Mouse (Mus musculus) heart, adult 18-20 months (tissue): ENCODE data around the gene Vps29. TPM values are rescaled to one million over a fixed set of nuclear protein-coding genes. Genes with fewer than 3 reads are reported as not detected.

ENCODE experiments used
- DNase-seq, 2 experiments: peaks; one replicate each; pipeline ENCODE4 v3.0.0; 2021 to 2022; ENCODE audit warnings: mixed read lengths in 1 of 2
- total RNA-seq, 2 experiments: library from RNA; stranded (reverse); gene quantifications; 2 replicates each; pipeline ENCODE4 v1.2.3; 2021

The Vps29 gene
- total RNA-seq, 2 experiments from 2014 or later: 99.3 to 111 TPM

GRCm38 (mm10) chr5:122336554-122337294 lies 17.4 kb upstream of the Vps29 start:
- DNase-seq: no peak

DNA sequence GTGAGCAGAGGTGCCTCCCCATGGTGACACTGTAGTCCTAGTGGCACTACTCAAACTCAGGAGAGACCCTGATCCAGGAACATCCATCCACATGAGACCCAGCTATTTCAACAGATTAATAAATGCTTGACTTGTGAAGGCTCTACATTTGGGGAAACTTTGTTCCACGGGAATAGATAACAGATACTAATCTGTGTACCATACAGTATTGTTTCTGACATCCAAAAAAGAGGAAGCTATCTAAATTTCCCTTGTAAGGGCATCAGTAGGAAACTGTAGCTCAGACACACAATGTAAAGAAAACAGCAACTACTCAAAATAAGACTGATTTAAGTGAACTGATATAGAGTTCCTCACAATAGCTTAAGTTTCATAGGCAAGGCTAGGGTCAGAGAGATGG lies 11.3 kb upstream of the Vps29 start:
- DNase-seq: no peak

- DNase-seq: no peak
Measured at GRCm38 (mm10) chr5:122343768-122344167, 10.4 kb upstream of the Vps29 start.

DNA sequence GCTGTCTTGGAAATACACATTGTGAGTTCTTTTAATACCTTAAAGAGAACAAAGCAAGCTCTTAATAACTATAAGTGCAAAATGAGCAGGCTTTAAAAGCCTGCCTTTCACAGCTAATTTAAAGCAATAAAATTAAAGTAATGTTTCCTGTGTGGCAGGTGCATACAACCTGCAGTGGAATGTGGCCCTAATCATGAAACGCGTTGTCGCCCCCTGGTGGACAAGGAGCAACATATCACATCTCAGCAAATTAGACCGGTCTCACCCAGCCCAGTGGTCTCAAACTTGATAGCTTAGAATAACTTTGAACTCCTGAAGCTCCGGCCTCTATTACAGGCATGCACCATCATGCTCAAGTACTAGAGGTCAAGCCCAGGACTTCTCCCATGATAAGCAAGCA lies 9.9 kb upstream of the Vps29 start:
- DNase-seq: peak; percentile 67 to 90

- no peak for DNase-seq
Measured at GRCm38 (mm10) chr5:122345777-122346176, 8.4 kb upstream of the Vps29 start.

- no peak for DNase-seq
Measured at GRCm38 (mm10) chr5:122354492-122355067, 411 bp downstream of the Vps29 start.

- DNase-seq: peak in 1 of 2 experiments; percentile 30
Measured at GRCm38 (mm10) chr5:122371591-122372191, 17.5 kb downstream of the Vps29 start, which contains the start of gene Gpn3. Gene Gpn3, plus strand, starts transcription at chr5:122371876.

DNA sequence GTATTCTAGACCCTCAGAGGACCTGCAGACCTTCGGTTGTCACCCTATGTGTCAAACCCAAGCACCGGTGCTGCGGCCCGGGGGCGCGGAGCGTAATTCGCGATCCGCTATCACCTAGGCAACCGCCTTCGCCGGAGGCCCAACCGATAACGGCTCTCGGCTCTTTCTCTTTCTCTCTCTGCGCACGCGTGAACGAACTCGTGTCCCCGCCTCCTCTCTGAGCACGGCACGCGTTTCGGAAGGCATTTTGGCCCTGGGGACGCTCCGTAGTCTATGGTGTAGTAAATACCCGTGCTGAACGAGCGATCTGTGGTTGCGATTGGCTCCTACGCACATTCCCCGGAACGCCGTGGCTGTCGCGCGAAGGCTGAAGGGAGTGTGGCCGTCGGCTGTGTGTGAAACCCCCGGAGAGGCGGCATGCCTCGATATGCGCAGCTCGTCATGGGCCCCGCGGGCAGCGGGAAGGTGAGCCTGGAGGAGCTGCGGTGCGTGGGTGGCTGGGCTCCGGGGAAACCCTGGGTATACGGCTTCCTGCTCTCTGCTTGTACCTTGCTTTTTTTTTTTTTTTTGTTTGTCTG lies 18.1 kb downstream of the Vps29 start, which contains the start of gene Fam216a:
Gene Fam216a, minus strand, starts transcription at position 173 of the 578 bp plus-strand sequence.
- DNase-seq: peak; percentile 99 to 100

DNA sequence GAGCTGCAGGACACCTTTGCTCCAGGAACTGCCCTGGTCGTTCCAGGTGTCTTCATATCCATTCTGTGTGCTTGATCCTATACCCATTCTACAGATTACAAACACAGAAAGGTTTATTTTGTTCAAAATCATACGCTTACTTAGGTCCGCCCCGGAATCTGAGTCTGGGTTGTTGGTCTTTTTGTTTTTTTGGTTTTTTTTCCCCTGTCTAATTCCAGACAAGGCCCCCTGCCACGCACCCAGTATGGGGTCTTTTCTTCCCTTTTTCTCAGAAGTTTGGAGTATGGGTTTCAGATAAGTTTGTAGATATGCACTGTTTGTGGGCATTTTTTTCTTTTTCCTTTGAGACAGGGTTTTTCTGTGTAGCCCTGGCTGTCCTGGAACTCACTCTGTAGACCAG lies 18.7 kb downstream of the Vps29 start:
- no peak for DNase-seq

DNA sequence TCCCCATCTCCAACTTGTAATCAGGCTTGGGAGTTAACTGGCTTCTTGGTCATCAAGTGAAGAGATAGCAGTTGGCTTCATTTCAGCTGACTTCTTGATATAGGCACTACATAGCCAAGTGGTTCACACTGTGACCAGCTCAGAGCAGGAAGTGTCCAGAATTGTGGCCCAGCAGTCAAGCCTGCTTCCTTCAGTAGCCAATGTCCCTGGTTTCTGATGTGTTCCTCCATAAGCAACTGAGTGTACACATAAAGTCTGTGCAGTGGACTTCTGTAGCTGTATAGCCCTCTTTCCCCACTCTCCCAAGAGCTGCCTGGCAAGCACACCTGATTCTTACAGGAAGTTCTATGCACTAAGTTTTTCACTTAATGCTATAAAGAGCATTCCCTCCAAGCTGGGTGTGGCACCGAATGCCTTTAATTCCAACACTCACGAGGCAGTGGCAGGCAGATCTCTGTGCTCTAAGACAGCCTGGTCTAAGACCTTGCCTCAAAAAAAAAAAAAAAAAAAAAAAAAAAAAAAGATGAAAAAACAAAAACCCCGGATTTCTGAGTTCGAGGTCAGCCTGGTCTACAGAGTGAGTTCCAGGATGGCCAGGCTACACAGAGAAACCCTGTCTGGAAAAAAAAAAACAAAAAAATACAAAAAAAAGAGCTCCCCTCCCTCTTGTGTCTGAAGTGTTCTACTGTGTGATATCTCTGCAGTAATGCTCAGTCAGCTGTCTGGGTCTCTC lies 23.1 kb downstream of the Vps29 start:
- no peak for DNase-seq

GRCm38 (mm10) chr5:122378171-122378570 lies 24.0 kb downstream of the Vps29 start:
- no peak for DNase-seq

GRCm38 (mm10) chr5:122379374-122380155 lies 25.4 kb downstream of the Vps29 start:
- peak; percentile 68 to 80 for DNase-seq

GRCm38 (mm10) chr5:122390006-122390405 lies 35.8 kb downstream of the Vps29 start:
- DNase-seq: no peak

- DNase-seq: no peak
Measured at GRCm38 (mm10) chr5:122390671-122391070, 36.5 kb downstream of the Vps29 start.

DNA sequence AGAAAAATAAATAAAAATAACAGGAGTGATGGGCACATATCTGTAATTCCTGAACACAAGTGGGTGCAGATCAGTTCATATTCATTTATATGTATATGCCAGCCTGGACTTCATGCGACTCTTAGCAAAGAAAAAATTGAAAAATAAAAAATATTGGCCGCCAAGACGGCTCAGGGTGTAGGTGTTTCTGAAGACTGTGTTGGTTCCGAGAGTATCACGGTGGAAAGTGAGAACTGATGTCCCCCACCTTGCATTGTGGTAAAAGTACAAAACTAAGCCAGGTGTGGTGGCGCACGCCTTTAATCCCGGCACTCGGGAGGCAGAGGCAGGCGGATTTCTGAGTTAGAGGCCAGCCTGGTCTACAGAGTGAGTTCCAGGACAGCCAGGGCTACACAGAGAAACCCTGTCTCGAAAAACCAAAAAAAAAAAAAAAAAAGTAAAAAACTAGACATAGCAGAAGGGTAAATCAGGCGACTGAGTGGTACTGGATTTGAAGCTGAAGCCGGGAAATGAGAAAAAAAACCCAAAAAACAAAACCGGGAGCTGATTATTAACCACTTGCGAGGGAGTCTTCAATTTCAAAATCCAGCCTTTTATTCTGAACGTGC lies 37.1 kb downstream of the Vps29 start:
- no peak for DNase-seq

DNA sequence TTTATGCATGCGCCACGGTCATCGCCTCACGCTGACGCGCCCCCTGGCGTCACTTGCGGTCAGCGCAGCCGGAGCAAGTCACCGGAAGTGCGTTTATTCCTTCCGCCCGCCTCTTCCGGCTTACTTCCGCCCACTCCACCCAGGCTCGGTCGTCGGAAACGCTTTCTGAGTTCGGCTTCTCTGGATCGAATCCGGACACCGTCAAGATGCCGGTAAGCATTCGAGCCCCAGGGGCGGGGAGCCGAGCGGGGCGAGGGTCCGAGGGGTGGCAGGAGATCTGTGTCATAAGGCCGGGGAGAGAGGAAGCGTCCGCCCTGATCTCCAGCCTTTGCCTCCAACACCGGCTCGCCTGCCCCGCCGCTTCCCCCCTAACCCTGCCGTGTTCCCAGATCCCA lies 37.6 kb downstream of the Vps29 start, which contains the start of gene Arpc3:
Gene Arpc3, plus strand, starts transcription at position 93 of the 395 bp plus-strand sequence.
- peak; percentile 92 to 94 for DNase-seq

DNA sequence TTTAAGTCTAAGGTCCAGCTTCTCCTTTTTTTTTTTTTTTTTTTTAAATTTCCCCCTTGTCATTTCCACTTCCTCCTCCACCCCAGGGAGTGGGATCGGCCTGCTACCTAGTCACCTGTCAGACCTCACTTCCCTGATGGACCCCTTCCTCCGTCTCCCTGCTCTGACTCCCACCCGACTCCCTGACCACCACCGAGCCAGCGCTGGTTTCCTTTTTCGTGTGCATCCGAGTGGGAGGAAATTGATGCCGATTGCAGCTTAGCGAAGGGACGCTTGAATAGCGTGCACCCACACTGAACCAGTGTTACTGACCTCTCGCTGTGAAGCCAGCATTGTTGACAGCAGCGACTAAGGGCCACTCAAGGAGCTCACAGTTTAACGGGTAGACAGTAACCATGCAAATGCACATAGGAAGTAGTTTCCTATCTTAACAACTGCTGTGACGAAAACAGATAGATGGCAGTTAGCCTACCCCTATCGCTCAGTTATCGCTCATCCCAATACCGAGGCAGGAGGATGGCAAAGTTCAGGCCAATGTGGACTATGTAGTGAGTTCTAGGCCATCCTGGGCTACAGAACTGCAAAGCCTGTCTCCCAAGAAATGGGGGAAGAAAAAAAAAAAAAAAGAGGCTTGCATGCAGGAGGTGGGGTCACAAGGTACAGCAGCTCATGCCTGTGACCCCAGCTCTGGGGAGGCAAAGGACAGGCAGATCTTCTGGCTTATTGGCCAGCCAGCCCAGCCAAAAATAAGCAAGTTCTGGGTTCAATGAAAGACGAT lies 38.2 kb downstream of the Vps29 start:
- peak; percentile 36 to 63 for DNase-seq

DNA sequence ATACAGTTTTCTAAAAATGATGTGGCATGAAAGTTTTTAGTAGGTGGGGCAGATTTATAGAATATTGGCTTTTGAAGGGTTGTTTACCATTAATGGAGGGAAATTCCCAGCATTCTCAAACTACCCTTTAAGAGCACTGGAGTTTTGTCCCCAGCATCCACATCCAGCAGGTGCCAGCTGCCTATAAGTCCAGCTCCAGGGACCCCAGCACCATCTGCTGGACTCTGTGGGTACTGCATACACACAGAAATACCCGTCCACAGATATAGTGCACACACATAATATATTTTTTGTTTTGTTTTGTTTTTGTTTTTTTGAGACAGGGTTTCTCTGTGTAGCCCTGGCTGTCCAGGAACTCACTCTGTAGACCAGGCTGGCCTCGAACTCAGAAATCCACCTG lies 39.7 kb downstream of the Vps29 start:
- peak; percentile 60 to 77 for DNase-seq

DNA sequence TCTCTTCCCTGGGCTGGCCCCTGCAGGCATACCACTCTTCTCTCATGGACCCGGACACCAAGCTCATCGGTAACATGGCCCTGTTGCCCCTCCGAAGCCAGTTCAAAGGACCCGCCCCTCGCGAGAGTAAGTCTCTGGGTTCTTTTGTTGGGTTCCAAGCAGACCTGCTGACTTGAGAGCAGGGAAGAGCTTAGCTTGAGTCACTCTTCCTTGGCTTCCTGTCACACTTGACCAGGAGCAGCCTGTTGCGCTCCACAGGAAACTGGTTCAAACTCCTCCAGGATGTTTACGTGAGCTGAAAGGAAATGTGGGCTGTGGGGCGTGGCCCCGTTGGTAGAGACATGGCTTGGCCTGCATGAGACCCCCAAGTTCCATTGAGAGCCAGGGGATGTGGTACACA lies 42.6 kb downstream of the Vps29 start:
- DNase-seq: peak; percentile 62 to 85

- DNase-seq: no peak
Measured at GRCm38 (mm10) chr5:122397495-122397894, 43.3 kb downstream of the Vps29 start.
